Mouse (Mus musculus) neural tube, embryonic 11.5 days (tissue): Measurements from ENCODE around the gene Cdh13. TPM values are rescaled to one million over a fixed set of nuclear protein-coding genes. Genes with fewer than 3 reads are reported as not detected.

Source experiments
- ATAC-seq: fragments of 200-750 bp; cut with Nextera tagmentation; 2 replicates; pipeline ENCODE4 v1.8.0; 2017; ENCODE audit warnings: moderate number of reproducible peaks, mild to moderate bottlenecking, moderate TSS enrichment, moderate library complexity; ENCODE audit not compliant: insufficient read depth, low FRiP score, low TSS enrichment
- DNase-seq: peaks from one replicate; pipeline ENCODE4 v3.0.0-alpha.2; 2015; ENCODE audit warnings: low spot score
- H3K27ac ChIP-seq: fragments of 300-500 bp; sonication (generic); 2 replicates; pipeline ENCODE4 v1.5.1; 2014; ENCODE audit warnings: low read depth, mild to moderate bottlenecking, low read length
- H3K27me3 ChIP-seq: fragments of 300-500 bp; sonication (generic); 2 replicates; pipeline ENCODE4 v1.6.1; 2014; ENCODE audit warnings: mild to moderate bottlenecking, low read length, mixed read lengths; ENCODE audit not compliant: control insufficient read depth, insufficient read depth
- H3K36me3 ChIP-seq: fragments of 300-500 bp; sonication (generic); 2 replicates; pipeline ENCODE4 v1.6.1; 2014; ENCODE audit warnings: mild to moderate bottlenecking, low read length, moderate library complexity, mixed read lengths; ENCODE audit not compliant: control insufficient read depth, insufficient read depth
- H3K4me1 ChIP-seq: fragments of 300-500 bp; sonication (generic); 2 replicates; pipeline ENCODE4 v1.6.1; 2014; ENCODE audit warnings: low read length, mixed read lengths; ENCODE audit not compliant: control insufficient read depth, insufficient read depth
- H3K4me2 ChIP-seq: fragments of 300-500 bp; sonication (generic); 2 replicates; pipeline ENCODE4 v1.6.1; 2014; ENCODE audit warnings: low read depth, mild to moderate bottlenecking, moderate library complexity
- H3K4me3 ChIP-seq: fragments of 300-500 bp; sonication (generic); 2 replicates; pipeline ENCODE4 v1.5.1; 2014; ENCODE audit warnings: low read depth, low read length
- H3K9ac ChIP-seq: fragments of 300-500 bp; sonication (generic); 2 replicates; pipeline ENCODE4 v1.6.1; 2014; ENCODE audit warnings: mild to moderate bottlenecking, low read length
- H3K9me3 ChIP-seq: fragments of 300-500 bp; sonication (generic); 2 replicates; pipeline ENCODE4 v1.6.1; 2016; ENCODE audit warnings: low read length; ENCODE audit not compliant: control insufficient read depth
- WGBS: fragments of 180-500 bp; shearing (Covaris S2); extraction: QIAGEN DNeasy Blood & Tissue Kit; methylation state at CpG from one replicate; pipeline ENCODE4 v1.1.7; 2014; 5-methylcytosine and 5-hydroxymethylcytosine counted together
- polyA plus RNA-seq: library from polyadenylated mRNA; unstranded; fragments of >200 nt; fragmentation: Nextera tagmentation; extraction: Ambion mirVana; gene quantifications from 2 replicates; pipeline ENCODE4 v1.2.1, GENCODE M21; 2014

Cdh13 gene
- polyA plus RNA-seq, 1 experiment from 2014 or later = 20.5 TPM

- ATAC-seq (no peak), DNase-seq (no peak)
- Histone ChIP-seq H3K4me1 (no peaks in the 10 kb centered on the region), H3K4me2 (no peak overlapping the region), H3K9me3 (no peaks in the 10 kb centered on the region), H3K9ac (no peak overlapping the region), H3K4me3 (no peak overlapping the region), H3K27me3 (no peaks in the 10 kb centered on the region), H3K36me3 (no peaks in the 10 kb centered on the region), H3K27ac (no peak overlapping the region)
- WGBS = 37% methylated on average over 7 of the region's 7 CpGs
Observed at GRCm38 (mm10) chr8:118796491-118796890, 513.0 kb downstream of the Cdh13 start.

- Histone ChIP-seq H3K4me2 (no peak overlapping the region), H3K36me3 (no peaks in the 10 kb centered on the region), H3K4me3 (no peak overlapping the region), H3K4me1 (no peaks in the 10 kb centered on the region), H3K9ac (no peak overlapping the region), H3K9me3 (no peaks in the 10 kb centered on the region), H3K27ac (no peak overlapping the region), H3K27me3 (no peaks in the 10 kb centered on the region)
- ATAC-seq (no peak), DNase-seq (no peak)
- WGBS = 84% methylated on average over 3 of the region's 3 CpGs
Observed at GRCm38 (mm10) chr8:118797127-118797526, 513.6 kb downstream of the Cdh13 start.

- Histone ChIP-seq H3K4me1 (no peaks in the 10 kb centered on the region), H3K9ac (no peak overlapping the region), H3K27ac (no peak overlapping the region), H3K9me3 (no peaks in the 10 kb centered on the region), H3K36me3 (no peaks in the 10 kb centered on the region), H3K4me2 (no peak overlapping the region), H3K27me3 (no peaks in the 10 kb centered on the region), H3K4me3 (no peak overlapping the region)
- DNase-seq (no peak), ATAC-seq (no peak)
- 88% methylated on average over 4 of the region's 4 CpGs for WGBS
Observed at GRCm38 (mm10) chr8:118803168-118803567, 519.6 kb downstream of the Cdh13 start.

GRCm38 (mm10) chr8:118809660-118810059 lies 526.1 kb downstream of the Cdh13 start:
- Histone ChIP-seq H3K4me1 (no peaks in the 10 kb centered on the region), H3K9me3 (no peaks in the 10 kb centered on the region), H3K9ac (no peak overlapping the region), H3K4me2 (no peak overlapping the region), H3K27ac (no peak overlapping the region), H3K36me3 (no peaks in the 10 kb centered on the region), H3K4me3 (no peak overlapping the region), H3K27me3 (no peaks in the 10 kb centered on the region)
- WGBS = 81% methylated on average over 6 of the region's 6 CpGs
- DNase-seq = no peak
- no peak for ATAC-seq

- Histone ChIP-seq H3K9me3 (no peaks in the 10 kb centered on the region), H3K4me1 (no peaks in the 10 kb centered on the region), H3K4me3 (no peak overlapping the region), H3K9ac (no peak overlapping the region), H3K27me3 (no peaks in the 10 kb centered on the region), H3K27ac (no peak overlapping the region), H3K4me2 (no peak overlapping the region), H3K36me3 (no peaks in the 10 kb centered on the region)
- ATAC-seq = no peak
- no peak for DNase-seq
- 53% methylated on average over 10 of the region's 10 CpGs for WGBS
Observed at GRCm38 (mm10) chr8:118815055-118815454, 531.5 kb downstream of the Cdh13 start.

- no peak overlapping the region for H3K9ac ChIP-seq
- H3K9me3 ChIP-seq = no peaks in the 10 kb centered on the region
- no peaks in the 10 kb centered on the region for H3K27me3 ChIP-seq
- WGBS = 80% methylated on average over 4 of the region's 4 CpGs
- no peak overlapping the region for H3K4me2 ChIP-seq
- H3K4me3 ChIP-seq = no peak overlapping the region
- ATAC-seq = no peak
- DNase-seq = no peak
- no peaks in the 10 kb centered on the region for H3K36me3 ChIP-seq
- H3K27ac ChIP-seq = no peak overlapping the region
- peaks cover 3% of the 10 kb centered on the region; the same call in 1 of the 2 replicates for H3K4me1 ChIP-seq
Observed at GRCm38 (mm10) chr8:118826761-118827160, 543.2 kb downstream of the Cdh13 start.

- Histone ChIP-seq H3K4me1 (peaks cover 3% of the 10 kb centered on the region; the same call in 1 of the 2 replicates), H3K4me3 (no peak overlapping the region), H3K9ac (no peak overlapping the region), H3K27me3 (no peaks in the 10 kb centered on the region), H3K36me3 (no peaks in the 10 kb centered on the region), H3K27ac (no peak overlapping the region), H3K4me2 (no peak overlapping the region), H3K9me3 (no peaks in the 10 kb centered on the region)
- ATAC-seq = no peak
- 86% methylated on average over 6 of the region's 6 CpGs for WGBS
- DNase-seq = no peak
Observed at GRCm38 (mm10) chr8:118827726-118828125, 544.2 kb downstream of the Cdh13 start.

- no peak for ATAC-seq
- 72% methylated on average over 5 of the region's 5 CpGs for WGBS
- no peak overlapping the region for H3K4me2 ChIP-seq
Observed at GRCm38 (mm10) chr8:118830291-118830690, 546.8 kb downstream of the Cdh13 start.

GRCm38 (mm10) chr8:118831026-118831425 lies 547.5 kb downstream of the Cdh13 start:
- no peak for ATAC-seq
- no peaks in the 10 kb centered on the region for H3K27me3 ChIP-seq
- H3K27ac ChIP-seq = no peak overlapping the region
- no peaks in the 10 kb centered on the region for H3K36me3 ChIP-seq
- H3K4me3 ChIP-seq = no peak overlapping the region
- no peak for DNase-seq
- no peaks in the 10 kb centered on the region for H3K9me3 ChIP-seq
- 86% methylated on average over 10 of the region's 10 CpGs for WGBS
- peaks cover 3% of the 10 kb centered on the region; the same call in 1 of the 2 replicates for H3K4me1 ChIP-seq
- no peak overlapping the region for H3K4me2 ChIP-seq
- H3K9ac ChIP-seq = no peak overlapping the region

More at GRCm38 (mm10) chr8:118830291-118830690, 546.8 kb downstream of the Cdh13 start:
- Histone ChIP-seq H3K9ac (no peak overlapping the region), H3K27ac (no peak overlapping the region), H3K9me3 (no peaks in the 10 kb centered on the region), H3K4me3 (no peak overlapping the region), H3K4me1 (peaks cover 3% of the 10 kb centered on the region; the same call in 1 of the 2 replicates), H3K27me3 (no peaks in the 10 kb centered on the region), H3K36me3 (no peaks in the 10 kb centered on the region)
- DNase-seq = no peak
